Mouse (Mus musculus): ENCODE data around the gene Cog3. TPM values are rescaled to one million over a fixed set of nuclear protein-coding genes. Genes with fewer than 3 reads are reported as not detected.

Gene Cog3
- polyA plus RNA-seq, 1 experiment from 2014 or later = 25.4 TPM

GRCm38 (mm10) chr14:75747960-75748359, 6.4 kb downstream of the Cog3 start:
- WGBS = 90% methylated on average over 2 of the region's 2 CpGs

GRCm38 (mm10) chr14:75741904-75742303, 12.4 kb downstream of the Cog3 start:
- H3K9me3 ChIP-seq (ENCODE audit: low read depth, low read length) = no peaks in the 10 kb centered on the region
- H3K9ac ChIP-seq = no peak overlapping the region
- DNase-seq = no peak
- no peak overlapping the region for H3K27ac ChIP-seq (ENCODE audit: low read depth)
- no peaks in the 10 kb centered on the region for H3K27me3 ChIP-seq (ENCODE audit: insufficient read depth, low read length)
- WGBS = 80% methylated on average over 3 of the region's 3 CpGs
- H3K4me2 ChIP-seq = no peak overlapping the region
- TF ChIP-seq CTCF (IDR thresholded peaks at IDR 0.05; ENCODE audit: low read depth) = no peak
- no peak for ATAC-seq (ENCODE audit: insufficient read depth)
- H3K4me3 ChIP-seq (ENCODE audit: low read depth, low read length) = no peak overlapping the region
- H3K36me3 ChIP-seq (ENCODE audit: insufficient read depth) = peaks cover 67% of the 10 kb centered on the region
- H3K4me1 ChIP-seq (ENCODE audit: insufficient read depth) = no peaks in the 10 kb centered on the region

More at GRCm38 (mm10) chr14:75747960-75748359, 6.4 kb downstream of the Cog3 start:
- Histone ChIP-seq H3K27me3 (ENCODE audit: insufficient read depth, low read length) (no peaks in the 10 kb centered on the region), H3K4me1 (ENCODE audit: insufficient read depth) (no peaks in the 10 kb centered on the region), H3K36me3 (ENCODE audit: insufficient read depth) (peaks cover 26% of the 10 kb centered on the region), H3K9me3 (ENCODE audit: low read depth, low read length) (no peaks in the 10 kb centered on the region), H3K9ac (no peak overlapping the region), H3K4me3 (ENCODE audit: low read depth, low read length) (no peak overlapping the region), H3K4me2 (no peak overlapping the region), H3K27ac (ENCODE audit: low read depth) (no peak overlapping the region)
- TF ChIP-seq CTCF (IDR thresholded peaks at IDR 0.05; ENCODE audit: low read depth) = no peak
- ATAC-seq (ENCODE audit: insufficient read depth) (no peak), DNase-seq (no peak)

DNA sequence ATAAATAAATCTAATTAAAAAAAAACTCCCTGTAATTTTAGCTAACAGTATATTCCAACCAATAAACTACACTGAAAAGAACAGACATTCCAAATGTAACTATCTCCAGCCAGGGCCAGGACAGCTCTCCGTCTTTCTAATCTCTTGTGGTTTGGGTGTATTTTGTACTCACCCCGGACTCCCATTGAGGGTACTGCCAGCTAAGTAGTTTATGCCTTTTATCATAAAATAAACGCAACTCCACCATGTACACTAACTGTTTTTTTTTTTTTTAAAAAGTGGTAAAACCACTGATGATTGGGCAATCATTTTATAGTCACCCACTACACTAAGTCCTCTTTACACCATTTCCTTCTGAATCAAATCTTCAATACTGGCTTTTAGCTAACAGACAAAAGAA, 18.7 kb downstream of the Cog3 start:
- Histone ChIP-seq H3K36me3 (ENCODE audit: insufficient read depth) (peaks cover 85% of the 10 kb centered on the region), H3K4me1 (ENCODE audit: insufficient read depth) (no peaks in the 10 kb centered on the region), H3K27me3 (ENCODE audit: insufficient read depth, low read length) (no peaks in the 10 kb centered on the region), H3K4me3 (ENCODE audit: low read depth, low read length) (no peak overlapping the region), H3K4me2 (no peak overlapping the region), H3K27ac (ENCODE audit: low read depth) (no peak overlapping the region), H3K9me3 (ENCODE audit: low read depth, low read length) (no peaks in the 10 kb centered on the region), H3K9ac (no peak overlapping the region)
- no peak for TF ChIP-seq CTCF (IDR thresholded peaks at IDR 0.05; ENCODE audit: low read depth)
- DNase-seq (no peak), ATAC-seq (ENCODE audit: insufficient read depth) (no peak)
- WGBS = 87% methylated on average over 3 of the region's 3 CpGs

GRCm38 (mm10) chr14:75732631-75733030, 21.7 kb downstream of the Cog3 start:
- peaks cover 91% of the 10 kb centered on the region for H3K36me3 ChIP-seq (ENCODE audit: insufficient read depth)
- DNase-seq (no peak), ATAC-seq (ENCODE audit: insufficient read depth) (no peak)
- H3K4me3 ChIP-seq (ENCODE audit: low read depth, low read length) = no peak overlapping the region
- H3K27ac ChIP-seq (ENCODE audit: low read depth) = no peak overlapping the region
- TF ChIP-seq CTCF (IDR thresholded peaks at IDR 0.05; ENCODE audit: low read depth) = no peak
- no peaks in the 10 kb centered on the region for H3K27me3 ChIP-seq (ENCODE audit: insufficient read depth, low read length)
- no peaks in the 10 kb centered on the region for H3K9me3 ChIP-seq (ENCODE audit: low read depth, low read length)
- H3K4me2 ChIP-seq = no peak overlapping the region
- WGBS = 93% methylated on average over 7 of the region's 7 CpGs
- no peaks in the 10 kb centered on the region for H3K4me1 ChIP-seq (ENCODE audit: insufficient read depth)
- H3K9ac ChIP-seq = no peak overlapping the region

GRCm38 (mm10) chr14:75731361-75731760, 23.0 kb downstream of the Cog3 start:
- ATAC-seq (ENCODE audit: insufficient read depth) (no peak), DNase-seq (no peak)
- WGBS = 79% methylated on average over 2 of the region's 2 CpGs
- Histone ChIP-seq H3K27me3 (ENCODE audit: insufficient read depth, low read length) (no peaks in the 10 kb centered on the region), H3K4me2 (no peak overlapping the region), H3K9ac (no peak overlapping the region), H3K4me3 (ENCODE audit: low read depth, low read length) (no peak overlapping the region), H3K4me1 (ENCODE audit: insufficient read depth) (no peaks in the 10 kb centered on the region), H3K36me3 (ENCODE audit: insufficient read depth) (peaks cover 90% of the 10 kb centered on the region), H3K27ac (ENCODE audit: low read depth) (no peak overlapping the region), H3K9me3 (ENCODE audit: low read depth, low read length) (no peaks in the 10 kb centered on the region)
- no peak for TF ChIP-seq CTCF (IDR thresholded peaks at IDR 0.05; ENCODE audit: low read depth)

DNA sequence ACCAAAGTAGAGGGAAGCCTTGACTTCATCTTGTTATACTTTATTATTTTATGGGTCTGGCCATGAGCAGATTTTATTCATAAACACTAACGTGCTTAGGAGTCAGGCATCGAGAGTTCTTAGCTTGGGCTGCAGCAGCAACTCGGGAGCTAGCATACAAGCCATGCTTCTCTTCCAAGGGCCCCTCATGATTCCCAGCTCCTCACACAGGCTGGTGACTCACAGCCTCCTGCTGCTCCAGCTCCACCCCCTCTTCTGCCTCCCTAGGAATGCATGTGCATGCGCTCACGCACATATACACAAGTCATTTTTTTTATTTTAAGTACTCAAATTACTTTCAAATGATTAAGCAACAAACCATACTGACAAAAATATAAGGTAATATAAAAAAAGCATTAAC, 26.2 kb downstream of the Cog3 start:
- Histone ChIP-seq H3K27ac (ENCODE audit: low read depth) (no peak overlapping the region), H3K27me3 (ENCODE audit: insufficient read depth, low read length) (no peaks in the 10 kb centered on the region), H3K4me1 (ENCODE audit: insufficient read depth) (no peaks in the 10 kb centered on the region), H3K4me3 (ENCODE audit: low read depth, low read length) (no peak overlapping the region), H3K9me3 (ENCODE audit: low read depth, low read length) (no peaks in the 10 kb centered on the region), H3K36me3 (ENCODE audit: insufficient read depth) (peaks cover 79% of the 10 kb centered on the region), H3K9ac (no peak overlapping the region), H3K4me2 (no peak overlapping the region)
- ATAC-seq (ENCODE audit: insufficient read depth) (no peak), DNase-seq (no peak)
- WGBS = 86% methylated on average over 5 of the region's 5 CpGs
- TF ChIP-seq CTCF (IDR thresholded peaks at IDR 0.05; ENCODE audit: low read depth) = no peak

GRCm38 (mm10) chr14:75727046-75727445, 27.3 kb downstream of the Cog3 start:
- Histone ChIP-seq H3K27me3 (ENCODE audit: insufficient read depth, low read length) (no peaks in the 10 kb centered on the region), H3K4me2 (no peak overlapping the region), H3K27ac (ENCODE audit: low read depth) (no peak overlapping the region), H3K9me3 (ENCODE audit: low read depth, low read length) (no peaks in the 10 kb centered on the region), H3K9ac (no peak overlapping the region), H3K4me1 (ENCODE audit: insufficient read depth) (no peaks in the 10 kb centered on the region), H3K4me3 (ENCODE audit: low read depth, low read length) (no peak overlapping the region), H3K36me3 (ENCODE audit: insufficient read depth) (peaks cover 75% of the 10 kb centered on the region)
- peak; percentile 42 for TF ChIP-seq CTCF (IDR thresholded peaks at IDR 0.05; ENCODE audit: low read depth)
- WGBS = 69% methylated on average over 4 of the region's 4 CpGs
- DNase-seq (peak; percentile 29), ATAC-seq (ENCODE audit: insufficient read depth) (0 out of 2 replicates have a peak, but pooled peaks have one; percentile 38)

GRCm38 (mm10) chr14:75722816-75723215, 31.5 kb downstream of the Cog3 start:
- H3K27me3 ChIP-seq (ENCODE audit: insufficient read depth, low read length) = no peaks in the 10 kb centered on the region
- WGBS = 100% methylated on average over 2 of the region's 2 CpGs
- no peak overlapping the region for H3K4me3 ChIP-seq (ENCODE audit: low read depth, low read length)
- no peak for TF ChIP-seq CTCF (IDR thresholded peaks at IDR 0.05; ENCODE audit: low read depth)
- ATAC-seq (ENCODE audit: insufficient read depth) = no peak
- H3K4me1 ChIP-seq (ENCODE audit: insufficient read depth) = no peaks in the 10 kb centered on the region
- H3K4me2 ChIP-seq = no peak overlapping the region
- no peak overlapping the region for H3K9ac ChIP-seq
- no peaks in the 10 kb centered on the region for H3K9me3 ChIP-seq (ENCODE audit: low read depth, low read length)
- H3K36me3 ChIP-seq (ENCODE audit: insufficient read depth) = peaks cover 78% of the 10 kb centered on the region
- DNase-seq = no peak
- H3K27ac ChIP-seq (ENCODE audit: low read depth) = no peak overlapping the region
